Mouse (Mus musculus) lung, adult 18-20 months (tissue): Measurements from ENCODE around the gene Ppp1r12a.

Experiments used
- DNase-seq, 2 experiments: peaks; one replicate each; pipeline ENCODE4 v3.0.0; 2022; ENCODE audit warnings: mixed read lengths in 2 of 2

Ppp1r12a gene

DNA sequence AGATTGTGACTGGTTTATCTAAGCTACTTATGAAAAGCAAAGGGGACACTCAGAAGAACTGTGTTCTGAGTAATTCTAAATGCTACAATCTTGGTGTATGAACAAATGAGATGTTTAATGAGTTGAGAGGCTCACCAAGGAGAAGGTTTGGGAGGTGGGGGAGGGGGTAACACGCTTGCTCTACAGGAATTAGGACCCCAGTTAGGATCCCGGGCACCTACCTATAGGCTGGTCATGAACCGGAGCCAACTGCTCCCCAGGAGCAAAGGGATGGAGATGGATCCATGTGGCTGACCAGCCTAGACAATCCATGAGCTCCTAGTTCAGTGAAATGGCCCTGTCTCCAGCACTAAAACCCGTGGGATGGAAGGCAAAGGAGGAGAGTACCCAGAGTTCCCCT is 130.7 kb downstream of the Ppp1r12a start:
- no peak for DNase-seq

GRCm38 (mm10) chr10:108293620-108294195 is 131.7 kb downstream of the Ppp1r12a start:
- no peak for DNase-seq

- no peak for DNase-seq
Observed at GRCm38 (mm10) chr10:108294766-108295165, 132.8 kb downstream of the Ppp1r12a start.

DNA sequence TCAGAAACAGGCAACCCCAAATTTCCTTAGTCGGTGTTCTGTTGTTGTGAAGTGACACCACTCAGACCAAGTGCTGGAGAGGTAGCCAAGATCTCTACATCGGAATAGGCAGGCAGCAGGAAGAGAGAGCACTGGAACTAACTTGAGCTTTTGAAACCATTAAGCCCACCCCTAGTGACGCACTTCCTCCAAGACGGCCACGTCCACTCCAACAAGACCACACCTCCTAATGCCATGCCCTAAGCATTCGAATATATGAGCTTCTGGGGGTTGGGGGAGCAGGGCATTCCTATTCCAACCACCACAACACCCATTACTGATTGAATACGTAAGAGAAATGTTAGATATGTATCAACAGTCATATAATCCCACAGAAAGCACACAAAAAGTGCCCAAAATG is 134.5 kb downstream of the Ppp1r12a start:
- DNase-seq = no peak

DNA sequence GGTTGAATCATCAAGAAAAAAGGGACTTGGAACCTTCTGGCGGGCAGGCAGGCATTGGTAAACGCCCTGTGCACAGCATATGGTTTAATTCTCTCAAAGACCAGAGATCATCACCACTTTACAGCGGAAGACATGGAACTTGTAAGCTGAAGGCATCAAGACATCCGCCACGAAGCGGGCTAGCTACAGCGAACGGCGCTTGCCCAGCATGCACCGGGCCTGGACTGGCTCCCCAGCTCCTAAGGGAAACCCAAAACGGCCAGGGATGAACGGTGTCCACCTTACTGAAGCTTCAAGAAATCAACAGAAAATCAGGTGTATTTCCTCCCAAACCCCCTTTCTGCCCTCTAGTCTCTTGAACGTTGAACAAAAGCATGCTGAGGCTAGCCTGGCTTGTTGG is 136.3 kb downstream of the Ppp1r12a start:
- DNase-seq = no peak

DNA sequence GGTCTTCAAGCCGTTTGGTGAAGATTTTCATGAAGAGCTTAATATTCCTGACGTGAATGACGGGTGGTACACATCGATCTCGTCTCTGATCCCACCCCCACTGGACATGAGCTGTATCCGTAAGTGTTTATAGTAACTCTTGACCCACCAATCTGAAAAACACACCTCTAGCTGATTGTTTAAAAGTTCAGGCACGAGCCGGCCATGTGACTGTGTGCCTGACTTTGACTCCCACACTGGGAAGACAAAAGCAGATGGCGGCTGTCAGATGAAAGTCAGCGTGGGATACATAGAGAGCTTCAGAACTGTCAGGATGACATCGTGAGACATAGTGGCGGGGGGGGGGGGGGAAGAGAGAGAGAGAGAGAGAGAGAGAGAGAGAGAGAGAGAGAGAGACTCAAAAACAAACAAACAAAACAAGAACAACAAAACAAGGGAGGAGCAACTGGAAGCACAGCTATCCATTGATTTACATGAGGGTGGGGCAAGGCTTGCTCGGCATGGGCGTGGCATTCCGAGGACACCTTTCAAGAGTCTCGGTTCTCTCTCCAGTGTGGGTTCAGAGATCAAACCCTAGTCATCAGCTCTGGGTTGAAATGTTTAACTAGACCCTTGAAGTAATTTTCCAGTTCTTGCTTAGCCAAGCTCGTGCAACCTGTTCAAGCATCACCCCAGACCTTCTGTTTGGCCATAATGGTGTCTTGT is 137.0 kb downstream of the Ppp1r12a start:
- DNase-seq = no peak

DNA sequence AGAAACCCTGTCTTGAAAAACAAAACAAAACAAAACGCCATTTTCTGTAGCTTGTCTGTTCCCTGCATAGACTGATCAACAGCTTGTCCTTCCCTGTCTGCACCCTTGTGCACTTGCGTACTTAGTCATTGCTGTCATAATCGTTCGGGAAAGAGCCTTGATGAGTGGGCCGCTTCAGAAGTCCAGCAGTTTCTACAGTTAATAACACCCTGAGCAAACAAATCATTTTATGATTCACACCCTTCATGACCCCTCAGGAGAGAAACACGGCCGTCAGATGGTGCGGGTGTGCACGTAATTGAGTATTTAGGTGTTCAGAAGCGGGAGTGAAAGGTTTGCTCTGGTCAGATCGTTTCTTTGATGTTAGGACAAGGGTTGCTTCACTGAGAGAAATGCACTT is 137.8 kb downstream of the Ppp1r12a start:
- DNase-seq = no peak

DNA sequence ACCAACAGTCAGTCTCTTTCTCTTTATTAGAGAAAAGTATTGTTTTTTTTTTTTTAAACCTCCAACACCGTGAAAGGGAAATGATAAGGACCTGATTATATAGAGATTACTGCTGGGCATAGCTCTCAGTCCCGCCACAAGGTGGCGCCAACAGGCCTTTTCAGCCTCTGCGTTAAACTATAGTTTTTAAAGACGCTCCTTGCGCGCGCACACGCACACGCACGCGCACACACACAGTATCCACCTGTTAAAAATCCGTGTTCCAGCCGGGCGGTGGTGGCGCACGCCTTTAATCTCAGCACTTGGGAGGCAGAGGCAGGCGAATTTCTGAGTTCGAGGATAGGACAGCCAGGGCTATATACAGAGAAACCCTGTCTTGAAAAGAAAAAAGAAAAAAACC is 138.8 kb downstream of the Ppp1r12a start:
- DNase-seq = peak; percentile 82 to 84

- no peak for DNase-seq
Observed at GRCm38 (mm10) chr10:108307772-108308171, 145.8 kb downstream of the Ppp1r12a start.

GRCm38 (mm10) chr10:108310195-108310594 is 148.2 kb downstream of the Ppp1r12a start:
- no peak for DNase-seq

- DNase-seq = no peak
Observed at GRCm38 (mm10) chr10:108311396-108311795, 149.4 kb downstream of the Ppp1r12a start.

- DNase-seq = no peak
Observed at GRCm38 (mm10) chr10:108313845-108314244, 151.9 kb downstream of the Ppp1r12a start.

DNA sequence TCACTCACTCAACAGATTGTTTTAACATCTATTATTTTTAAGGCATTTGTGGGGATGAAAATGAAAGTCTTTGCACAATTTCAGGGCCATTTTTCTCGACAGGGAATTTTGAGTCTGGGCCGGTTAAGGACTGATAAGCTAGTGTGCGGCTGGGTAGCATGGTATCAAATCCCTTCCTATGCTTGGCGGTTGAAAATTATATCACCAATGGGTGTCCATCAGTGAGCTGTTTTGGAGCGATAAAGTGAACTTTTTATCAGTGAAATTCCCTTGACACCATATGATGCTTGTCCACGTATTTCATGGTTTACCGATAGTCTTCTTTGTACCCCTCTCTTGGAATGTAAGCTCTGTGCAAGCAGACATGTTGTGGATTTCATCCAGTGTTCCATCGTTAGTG is 152.4 kb downstream of the Ppp1r12a start:
- DNase-seq = no peak

GRCm38 (mm10) chr10:108315236-108315635 is 153.2 kb downstream of the Ppp1r12a start:
- no peak for DNase-seq

- DNase-seq = no peak
Observed at GRCm38 (mm10) chr10:108328356-108328755, 166.4 kb downstream of the Ppp1r12a start.

DNA sequence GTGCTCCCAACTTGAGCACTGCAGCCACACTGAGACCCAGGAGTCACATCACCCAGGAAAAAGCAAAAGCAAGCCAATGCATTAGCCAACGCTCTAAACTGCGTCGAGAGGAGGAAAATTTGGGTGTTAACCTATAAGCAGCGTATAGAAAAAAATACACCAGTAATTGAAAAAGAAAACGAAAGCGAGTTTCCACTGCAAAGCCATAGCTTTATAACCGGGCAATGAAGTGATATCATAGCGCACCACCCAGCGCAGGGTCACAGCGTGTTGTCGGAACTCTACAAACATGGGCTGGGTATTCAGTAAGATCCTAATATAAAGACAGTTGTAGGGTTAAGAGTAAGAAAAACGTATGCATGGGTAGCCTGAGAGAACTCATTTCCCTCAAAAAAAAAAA is 167.0 kb downstream of the Ppp1r12a start:
- no peak for DNase-seq

DNA sequence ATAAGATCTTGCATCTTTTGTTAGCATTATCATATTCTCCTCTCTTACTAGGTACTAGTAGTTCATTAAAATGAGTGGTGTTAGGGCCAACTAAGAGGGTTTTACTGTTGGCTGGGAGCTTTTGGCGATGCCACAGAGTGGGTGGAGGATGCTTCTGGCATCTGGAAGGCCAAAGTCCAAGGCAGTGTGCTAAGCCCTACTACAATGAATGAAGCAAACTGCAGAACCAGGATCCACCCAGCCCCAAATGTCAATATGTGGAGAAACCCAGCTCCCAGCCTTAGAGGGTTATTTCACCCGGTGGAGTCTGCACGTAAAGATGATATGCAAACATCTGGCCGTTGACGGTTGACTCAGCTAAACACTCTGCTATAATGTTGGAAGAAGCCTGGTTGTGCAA is 167.8 kb downstream of the Ppp1r12a start:
- no peak for DNase-seq

- peak in 1 of 2 experiments; percentile 10 for DNase-seq
Observed at GRCm38 (mm10) chr10:108330964-108331363, 169.0 kb downstream of the Ppp1r12a start.

DNA sequence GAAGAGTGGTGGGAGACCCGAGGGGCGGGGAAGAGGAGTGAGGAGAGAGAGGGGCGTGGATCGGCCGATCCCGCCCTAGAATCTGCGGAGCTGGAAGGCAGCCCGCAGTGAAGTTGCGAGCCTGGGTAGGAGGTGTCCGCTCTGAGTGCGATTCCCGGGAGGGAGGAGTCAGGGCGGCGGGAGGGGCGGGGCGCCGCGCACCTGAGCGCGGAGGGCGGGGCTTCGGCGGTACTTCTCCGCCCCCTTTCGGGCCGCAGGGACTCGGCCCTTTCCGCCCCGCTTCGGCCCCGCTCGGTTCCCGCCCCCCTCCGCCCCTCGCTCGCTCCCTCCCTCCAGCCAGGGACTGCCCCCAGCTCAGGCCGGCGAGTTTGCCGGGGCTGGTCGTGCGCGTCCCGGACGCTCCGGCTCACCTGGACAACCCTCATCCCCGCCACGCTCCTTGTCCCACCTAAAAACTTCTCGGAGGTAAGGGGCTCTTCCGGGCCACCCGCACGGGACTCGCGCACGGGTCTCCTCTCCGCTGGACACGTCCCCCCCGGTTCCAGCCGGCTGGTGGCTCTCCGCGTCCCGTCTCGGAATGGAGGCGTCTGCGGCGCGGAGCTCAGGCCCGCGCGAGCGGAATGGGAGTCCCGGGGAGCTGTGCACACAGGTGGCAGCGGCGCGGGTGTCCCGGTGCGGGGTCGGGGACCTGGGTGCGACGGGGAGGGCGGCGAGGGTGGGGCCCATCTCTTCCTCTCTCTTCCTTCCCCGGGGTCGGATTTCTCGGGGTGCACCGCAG is 170.0 kb downstream of the Ppp1r12a start, which contains the start of gene Pawr:
Pawr (plus strand) TSS at position 338 of the 778 bp plus-strand sequence.
- peak; percentile 78 to 86 for DNase-seq

DNA sequence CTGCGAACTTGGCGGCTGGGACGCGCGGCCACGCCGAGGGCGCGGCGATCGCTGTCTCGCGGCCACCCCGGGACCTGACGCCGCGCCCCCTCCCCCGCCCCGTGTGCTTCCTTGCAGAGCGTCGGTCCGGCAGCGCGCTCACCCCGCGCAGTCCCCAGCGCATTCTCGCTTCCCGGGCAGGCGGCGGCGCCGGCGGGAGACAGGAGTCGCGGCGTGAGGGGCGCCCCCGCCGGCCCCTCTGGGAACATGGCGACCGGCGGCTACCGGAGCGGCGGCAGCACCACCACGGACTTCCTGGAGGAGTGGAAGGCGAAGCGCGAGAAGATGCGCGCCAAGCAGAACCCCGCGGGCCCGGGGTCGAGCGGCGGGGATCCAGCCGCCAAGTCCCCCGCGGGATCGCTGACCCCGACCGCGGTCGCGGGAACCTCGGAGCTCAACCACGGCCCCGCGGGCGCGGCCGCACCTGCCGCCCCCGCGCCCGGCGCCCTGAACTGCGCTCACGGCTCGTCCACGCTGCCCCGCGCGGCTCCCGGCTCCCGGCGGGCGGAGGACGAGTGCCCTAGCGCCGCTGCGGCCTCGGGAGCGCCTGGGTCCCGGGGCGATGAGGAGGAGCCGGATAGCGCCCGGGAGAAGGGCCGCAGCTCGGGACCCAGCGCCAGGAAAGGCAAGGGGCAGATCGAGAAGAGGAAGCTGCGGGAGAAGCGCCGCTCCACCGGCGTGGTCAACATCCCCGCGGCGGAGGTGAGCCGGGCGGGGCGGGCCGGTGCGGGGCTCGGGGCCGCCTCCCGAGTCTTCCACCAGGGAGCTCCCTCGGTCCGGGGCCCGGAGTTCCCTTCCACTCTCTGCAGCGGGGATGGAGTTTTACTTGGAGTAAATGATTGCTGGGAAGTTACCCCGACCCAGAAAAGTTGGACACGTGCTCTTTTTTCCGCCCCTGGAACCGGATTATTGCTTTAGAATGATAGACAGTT is 170.9 kb downstream of the Ppp1r12a start:
- peak; percentile 64 to 67 for DNase-seq

- DNase-seq = peak; percentile 23 to 43
Observed at GRCm38 (mm10) chr10:108333642-108334041, 171.6 kb downstream of the Ppp1r12a start.
